Mouse (Mus musculus) mouse trophoblast stem cell (cell line): ENCODE data around the gene Prrg2.
"Not testable (repeated sequence)": the region's sequence is repeated elsewhere in the genome, so short reads cannot be mapped to it uniquely, and the experiment has no call there.

ENCODE experiments used
- in situ Hi-C, 2 experiments: fragments of 300-500 bp; cut with MseI, MboI; formaldehyde crosslinking; loops; 2 replicates in 1 of 2; 3 replicates in 1 of 2; pipeline ENCODE4 v1.15.1; 2025

Prrg2 gene

DNA sequence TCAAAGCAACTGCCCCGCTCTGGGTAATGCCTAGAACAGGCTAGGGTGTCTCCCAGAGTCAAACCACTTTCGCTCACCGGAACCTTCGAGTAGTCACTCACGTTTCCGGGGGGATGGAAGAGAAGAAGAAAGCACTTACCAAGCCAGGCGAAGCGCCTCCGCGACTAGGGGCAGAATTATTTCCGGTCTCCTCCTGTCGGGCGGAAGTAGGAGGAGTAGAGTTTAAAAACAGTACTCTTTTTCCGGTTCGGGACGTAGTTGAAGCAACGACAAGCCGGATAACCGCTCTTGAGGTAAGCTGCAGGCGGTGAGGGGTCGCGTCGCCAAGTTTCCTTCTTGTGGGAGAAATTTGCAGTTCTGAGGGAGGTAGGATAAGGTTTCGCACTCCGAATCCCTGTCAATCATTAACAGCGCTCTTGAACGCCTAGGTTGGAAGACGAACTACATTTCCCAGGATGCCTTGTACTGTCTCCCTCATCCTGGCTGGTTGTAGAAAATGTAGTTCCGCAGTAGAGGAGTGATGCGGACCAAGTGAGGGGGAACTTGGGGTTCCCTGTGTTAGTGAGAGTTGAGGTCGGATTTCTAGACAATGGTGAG lies at the start of gene Prrg2, which contains the start of gene Nosip:
Gene Prrg2 (minus strand): TSS at position 439 of the 597 bp plus-strand sequence.
Gene Nosip (plus strand): TSS at position 191 of the 597 bp plus-strand sequence.
- in situ Hi-C loops: no loop called here

DNA sequence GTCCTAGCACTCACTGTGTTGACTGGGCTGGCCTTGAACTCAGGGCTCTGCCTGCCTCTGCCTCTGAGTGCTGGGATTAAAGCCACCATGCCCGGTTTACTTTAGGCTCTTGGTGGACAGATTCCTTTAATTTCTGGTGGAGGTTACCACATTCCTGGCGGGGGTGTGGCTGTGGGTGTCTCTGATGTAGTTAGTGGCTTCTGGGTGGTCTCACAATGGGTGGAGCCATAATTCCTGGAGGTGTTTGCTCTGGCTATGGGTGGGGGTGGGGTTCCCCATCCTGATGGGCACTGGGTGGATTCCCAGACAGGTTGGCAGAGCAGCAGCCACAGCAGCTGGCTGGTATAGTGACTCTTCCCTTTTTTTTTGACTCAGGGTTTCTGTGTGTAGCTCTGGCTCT lies 49.5 kb upstream of the Prrg2 start:
- in situ Hi-C loops: no loop called here

DNA sequence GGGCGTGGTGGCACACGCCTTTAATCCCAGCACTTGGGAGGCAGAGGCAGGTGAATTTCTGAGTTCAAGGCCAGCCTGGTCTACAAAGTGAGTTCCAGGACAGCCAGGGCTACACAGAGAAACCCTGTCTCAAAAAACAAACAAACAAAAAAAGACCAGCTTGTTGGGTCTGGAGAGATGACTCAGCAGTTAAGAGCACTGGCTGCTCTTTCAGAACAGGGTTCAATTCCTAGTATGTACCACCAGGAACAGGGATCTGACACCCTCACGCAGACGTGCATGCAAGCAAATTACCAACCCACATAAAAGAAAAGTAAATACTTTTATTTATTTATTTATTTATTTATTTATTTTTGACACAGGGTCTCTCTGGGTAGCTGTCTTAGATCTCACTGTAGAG lies 47.6 kb upstream of the Prrg2 start:
- in situ Hi-C loops: not testable (repeated sequence)

GRCm38 (mm10) chr7:45107052-45107645 lies 44.7 kb upstream of the Prrg2 start:
- in situ Hi-C loops: no loop called here

GRCm38 (mm10) chr7:45106441-45106840 lies 44.0 kb upstream of the Prrg2 start:
- in situ Hi-C loops: no loop called here

- in situ Hi-C loops: no loop called here
These were observed 43.0 kb upstream of the Prrg2 start for GRCm38 (mm10) chr7:45105491-45105890.

DNA sequence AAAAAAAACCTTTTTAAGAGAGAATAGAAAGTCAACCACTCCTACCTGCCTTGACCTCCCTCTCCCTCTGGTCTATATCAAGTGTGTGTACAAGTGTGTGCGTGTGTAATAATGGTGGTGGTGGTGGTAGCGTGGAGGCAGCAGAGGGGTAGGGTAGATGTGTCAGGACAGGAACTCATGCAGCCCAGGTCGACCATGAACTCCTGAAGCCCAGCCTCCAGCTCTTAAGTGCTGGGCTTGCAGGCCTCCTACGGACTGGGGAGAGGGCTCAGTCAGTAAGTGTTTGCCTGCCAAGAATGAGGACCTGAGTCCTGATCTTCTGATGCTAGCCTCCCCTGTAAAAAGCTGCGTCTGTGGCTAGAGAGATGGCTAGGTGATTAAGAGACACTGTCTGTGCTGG lies 42.5 kb upstream of the Prrg2 start:
- in situ Hi-C loops: no loop called here

- in situ Hi-C loops: no loop called here
These were observed 41.2 kb upstream of the Prrg2 start, which contains the start of gene Fcgrt for GRCm38 (mm10) chr7:45103652-45104180. Fcgrt (minus strand) TSS chr7:45103851.

DNA sequence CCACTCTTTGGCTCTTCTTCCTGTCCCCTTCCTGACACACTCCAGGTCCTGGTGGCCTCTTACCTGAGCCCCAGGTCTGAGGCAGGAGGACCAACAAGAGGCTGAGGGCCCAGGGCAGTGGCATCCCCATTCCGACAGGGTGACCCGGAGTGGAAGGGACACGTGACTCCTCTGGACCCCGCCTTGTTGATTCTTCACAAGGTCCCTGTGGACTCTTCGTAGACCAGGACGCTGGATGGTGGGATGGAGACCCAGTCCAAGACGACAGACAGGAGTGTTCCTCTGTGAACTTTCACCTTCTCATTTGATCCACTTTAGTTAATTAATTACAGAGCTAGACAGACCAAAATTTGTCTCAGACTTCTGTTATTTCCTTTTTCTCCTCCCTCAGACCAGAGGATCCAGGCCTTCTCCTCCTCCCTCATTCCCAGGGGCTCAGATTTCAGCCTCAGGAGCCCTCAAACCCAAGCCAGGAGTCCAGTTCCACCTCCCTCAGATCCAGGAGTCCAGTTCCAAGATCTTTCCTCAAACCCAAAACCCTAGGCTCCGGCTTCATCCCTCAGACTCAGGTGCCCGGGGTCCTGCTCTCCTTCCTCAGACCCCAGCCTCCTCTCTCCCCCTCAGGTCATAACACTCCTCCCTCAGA lies 40.6 kb upstream of the Prrg2 start:
- in situ Hi-C loops: no loop called here

GRCm38 (mm10) chr7:45102441-45102840 lies 40.0 kb upstream of the Prrg2 start:
- in situ Hi-C loops: no loop called here

GRCm38 (mm10) chr7:45100046-45100445 lies 37.6 kb upstream of the Prrg2 start:
- in situ Hi-C loops: no loop called here

- in situ Hi-C loops: no loop called here
These were observed 36.2 kb upstream of the Prrg2 start for GRCm38 (mm10) chr7:45098541-45099240.

- in situ Hi-C loops: no loop called here
These were observed 35.0 kb upstream of the Prrg2 start for GRCm38 (mm10) chr7:45097479-45097878.

GRCm38 (mm10) chr7:45095965-45096364 lies 33.5 kb upstream of the Prrg2 start:
- in situ Hi-C loops: not testable (repeated sequence)

DNA sequence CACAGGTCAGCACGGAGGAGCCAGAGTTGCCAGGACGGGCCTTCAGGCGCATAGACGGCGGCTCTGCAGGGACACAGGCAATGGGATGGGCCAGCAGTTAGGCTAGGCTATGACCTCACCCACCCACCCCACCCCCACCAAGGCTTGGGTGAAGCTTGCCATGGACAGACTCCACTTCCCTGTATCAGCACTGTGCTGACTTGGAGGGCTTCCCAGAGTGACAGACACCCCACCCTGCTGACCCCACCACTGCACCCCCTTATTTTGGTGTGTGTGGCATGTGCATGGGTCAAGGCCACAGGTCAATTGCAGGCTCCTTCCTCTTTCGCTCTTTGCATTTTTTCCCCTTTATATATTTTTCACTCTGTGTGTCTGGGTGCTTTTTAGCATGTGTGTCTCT lies 32.9 kb upstream of the Prrg2 start:
- in situ Hi-C loops: no loop called here

DNA sequence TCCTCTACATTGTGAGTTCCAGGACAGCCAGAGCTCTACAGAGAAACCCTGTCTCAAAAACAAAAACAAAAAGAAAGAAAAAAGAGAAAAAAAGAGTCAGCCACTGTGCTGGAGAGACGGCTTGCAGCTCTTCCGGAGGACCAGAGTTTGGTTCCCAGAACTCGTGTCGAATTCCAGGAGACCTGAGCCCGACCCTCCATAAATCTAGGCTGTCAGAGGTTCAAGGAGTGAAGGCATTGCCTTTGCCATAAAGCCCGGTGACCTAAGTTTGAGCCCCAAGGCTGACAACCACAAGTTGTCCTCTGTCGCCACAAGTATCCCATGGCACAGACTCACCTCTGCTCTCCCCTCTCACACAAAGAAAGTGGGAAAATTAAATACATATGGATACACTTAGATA lies 31.6 kb upstream of the Prrg2 start:
- in situ Hi-C loops: no loop called here

DNA sequence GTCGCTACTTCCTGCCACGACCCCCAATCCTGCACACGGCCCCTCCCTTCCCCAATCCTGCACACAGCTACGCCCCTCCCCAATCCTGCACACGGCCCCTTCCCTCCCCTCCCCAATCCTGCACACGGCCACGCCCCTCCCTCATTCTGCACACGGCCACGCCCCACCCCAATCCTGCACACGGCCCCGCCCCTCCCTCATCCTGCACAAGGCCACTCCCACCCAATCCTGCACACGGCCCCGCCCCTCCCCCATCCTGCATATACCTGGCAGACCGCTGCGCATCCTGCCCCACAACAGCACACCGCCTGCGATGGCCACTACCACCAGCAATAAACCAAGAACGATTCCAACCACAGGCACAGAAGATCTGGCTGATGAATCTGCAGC lies 31.0 kb upstream of the Prrg2 start:
- in situ Hi-C loops: no loop called here

GRCm38 (mm10) chr7:45092828-45093515 lies 30.5 kb upstream of the Prrg2 start:
- in situ Hi-C loops: no loop called here

DNA sequence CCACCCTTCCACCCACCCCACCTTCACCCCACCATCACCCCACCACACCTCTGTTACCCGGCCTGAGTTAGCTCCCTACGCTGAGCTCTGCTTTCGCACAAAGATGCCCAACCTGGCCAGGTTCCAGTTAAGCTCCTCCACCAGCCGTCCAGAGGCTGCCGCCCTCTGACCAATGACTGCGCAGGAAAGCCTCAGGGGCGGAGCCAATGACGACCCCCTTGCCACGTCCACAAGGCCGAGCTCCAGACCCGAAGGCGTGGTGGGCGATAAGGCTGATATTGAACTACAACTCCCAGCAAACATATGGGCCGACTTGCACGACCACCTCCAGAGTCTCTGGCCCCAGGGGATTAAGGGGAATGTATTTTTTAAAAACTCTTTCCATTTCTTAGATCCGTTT lies 29.6 kb upstream of the Prrg2 start, which contains the start of gene Rcn3:
Gene Rcn3 (minus strand): TSS at position 174 of the 400 bp plus-strand sequence.
- in situ Hi-C loops: no loop called here

DNA sequence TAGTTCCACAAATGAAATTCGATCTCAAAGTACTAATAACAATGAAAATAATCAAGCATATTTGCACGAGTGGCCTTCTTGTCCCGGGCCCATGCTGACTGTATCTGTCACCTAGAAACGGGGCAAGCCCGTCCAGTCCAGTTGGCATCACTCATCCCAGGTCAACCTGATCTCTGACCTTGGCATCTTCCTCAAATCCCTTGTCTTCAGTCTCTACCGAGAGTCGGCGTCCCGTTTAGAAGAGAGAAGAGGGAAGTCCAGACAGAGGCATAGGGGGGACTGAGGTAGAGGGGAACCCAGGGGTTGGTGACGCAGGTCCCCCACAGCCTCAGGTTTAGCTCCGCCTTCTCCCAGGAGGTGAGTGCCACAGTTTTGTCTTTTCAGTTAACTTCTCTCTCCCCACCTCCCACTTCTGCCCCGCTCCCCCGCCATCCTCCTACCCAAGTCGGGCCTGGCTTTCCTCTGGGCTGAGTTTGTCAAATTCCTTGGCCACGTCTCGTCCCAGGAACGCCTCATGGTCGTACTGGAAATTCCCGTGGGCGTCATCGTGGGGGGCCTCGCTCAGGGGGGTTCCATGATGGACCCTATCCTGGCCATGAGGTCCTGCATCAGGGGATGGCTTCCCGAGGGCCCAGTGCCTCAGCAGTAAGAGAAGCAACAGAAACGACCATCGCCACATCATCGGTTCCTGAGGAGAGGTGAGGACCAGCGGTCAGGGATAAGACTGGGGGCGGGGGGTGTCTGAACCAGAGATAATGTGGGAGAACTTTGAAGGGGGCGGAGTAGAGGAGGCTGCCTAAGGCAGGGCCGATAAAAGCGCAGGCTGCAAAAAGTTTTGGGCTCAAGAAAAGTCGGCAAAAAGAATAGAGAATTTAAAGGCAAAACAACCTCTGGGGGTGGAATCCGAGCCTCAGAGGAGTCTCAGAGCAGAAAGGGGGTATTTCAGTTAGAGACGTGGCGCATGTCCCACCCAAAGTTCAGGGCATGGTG lies 28.8 kb upstream of the Prrg2 start:
- in situ Hi-C loops: no loop called here
